Mouse (Mus musculus): Measurements from ENCODE around the gene Vangl1.
"Not testable (repeated sequence)": the region's sequence is repeated elsewhere in the genome, so short reads cannot be mapped to it uniquely, and the experiment has no call there.

Gene Vangl1

GRCm38 (mm10) chr3:102169197-102169905 lies 35.1 kb downstream of the Vangl1 start:
- peak; percentile 89 to 92 for DNase-seq (ENCODE audit: low spot score in 2 of 2)

- no peak for DNase-seq (ENCODE audit: low spot score in 2 of 2)
These were observed 36.8 kb downstream of the Vangl1 start for GRCm38 (mm10) chr3:102167555-102168210.

- no peak for DNase-seq (ENCODE audit: low spot score in 2 of 2)
These were observed 37.7 kb downstream of the Vangl1 start for GRCm38 (mm10) chr3:102166794-102167193.

GRCm38 (mm10) chr3:102166287-102166620 lies 38.2 kb downstream of the Vangl1 start:
- DNase-seq (ENCODE audit: low spot score in 2 of 2), result no peak

- DNase-seq (ENCODE audit: low spot score in 2 of 2), result no peak
These were observed 38.8 kb downstream of the Vangl1 start for GRCm38 (mm10) chr3:102165536-102166286.

- no peak for DNase-seq (ENCODE audit: low spot score in 2 of 2)
These were observed 39.6 kb downstream of the Vangl1 start for GRCm38 (mm10) chr3:102164911-102165310.

GRCm38 (mm10) chr3:102163861-102164260 lies 40.6 kb downstream of the Vangl1 start:
- DNase-seq (ENCODE audit: low spot score in 2 of 2), result not testable (repeated sequence)

GRCm38 (mm10) chr3:102159423-102160325 lies 44.8 kb downstream of the Vangl1 start:
- DNase-seq (ENCODE audit: low spot score in 2 of 2), result no peak

GRCm38 (mm10) chr3:102158759-102159422 lies 45.6 kb downstream of the Vangl1 start:
- DNase-seq (ENCODE audit: low spot score in 2 of 2), result no peak

- no peak for DNase-seq (ENCODE audit: low spot score in 2 of 2)
These were observed 46.8 kb downstream of the Vangl1 start for GRCm38 (mm10) chr3:102157652-102158051.

- no peak for DNase-seq (ENCODE audit: low spot score in 2 of 2)
These were observed 47.8 kb downstream of the Vangl1 start for GRCm38 (mm10) chr3:102156737-102157136.

- no peak for DNase-seq (ENCODE audit: low spot score in 2 of 2)
These were observed 50.4 kb downstream of the Vangl1 start for GRCm38 (mm10) chr3:102154107-102154506.

GRCm38 (mm10) chr3:102152872-102153271 lies 51.6 kb downstream of the Vangl1 start:
- DNase-seq (ENCODE audit: low spot score in 2 of 2), result peak in 1 of 2 experiments; percentile 40

- no peak for DNase-seq (ENCODE audit: low spot score in 2 of 2)
These were observed 52.0 kb downstream of the Vangl1 start for GRCm38 (mm10) chr3:102152471-102152870.

GRCm38 (mm10) chr3:102151850-102152249 lies 52.6 kb downstream of the Vangl1 start:
- no peak for DNase-seq (ENCODE audit: low spot score in 2 of 2)

GRCm38 (mm10) chr3:102149941-102150340 lies 54.6 kb downstream of the Vangl1 start:
- DNase-seq (ENCODE audit: low spot score in 2 of 2), result no peak

GRCm38 (mm10) chr3:102147189-102147588 lies 57.3 kb downstream of the Vangl1 start:
- no peak for DNase-seq (ENCODE audit: low spot score in 2 of 2)

- DNase-seq (ENCODE audit: low spot score in 2 of 2), result no peak
These were observed 58.1 kb downstream of the Vangl1 start for GRCm38 (mm10) chr3:102146428-102146827.

GRCm38 (mm10) chr3:102145645-102146386 lies 58.7 kb downstream of the Vangl1 start:
- DNase-seq (ENCODE audit: low spot score in 2 of 2), result no peak

GRCm38 (mm10) chr3:102144401-102144800 lies 60.1 kb downstream of the Vangl1 start:
- no peak for DNase-seq (ENCODE audit: low spot score in 2 of 2)

Data from urinary bladder, postnatal 4 days (tissue).